Mouse (Mus musculus) urinary bladder, adult 18-20 months (tissue): Measurements from ENCODE around the gene Dnajb2.

Experiments used
- DNase-seq, 2 experiments: peaks; one replicate each; pipeline ENCODE4 v3.0.0; 2022; ENCODE audit warnings: low spot score in 2 of 2, mixed read lengths in 2 of 2

Dnajb2 gene

GRCm38 (mm10) chr1:75236117-75237050 lies at the start of gene Dnajb2:
Dnajb2 (plus strand) TSS chr1:75236406.
- peak; percentile 83 to 87 for DNase-seq

GRCm38 (mm10) chr1:75187126-75187525 lies 49.1 kb upstream of the Dnajb2 start:
- no peak for DNase-seq

GRCm38 (mm10) chr1:75187914-75188483 lies 48.2 kb upstream of the Dnajb2 start:
- no peak for DNase-seq

GRCm38 (mm10) chr1:75190577-75190976 lies 45.6 kb upstream of the Dnajb2 start:
- DNase-seq, result no peak

- no peak for DNase-seq
Observed at GRCm38 (mm10) chr1:75191258-75191621, 45.0 kb upstream of the Dnajb2 start.

- peak; percentile 86 to 96 for DNase-seq
Observed at GRCm38 (mm10) chr1:75191622-75192402, 44.4 kb upstream of the Dnajb2 start, which contains the start of the genes Ankzf1 and Atg9a. Ankzf1 (plus strand) TSS chr1:75192151. Atg9a (minus strand) TSS chr1:75192196.

- DNase-seq, result peak in 1 of 2 experiments; percentile 33
Observed at GRCm38 (mm10) chr1:75192452-75192851, 43.8 kb upstream of the Dnajb2 start.

- no peak for DNase-seq
Observed at GRCm38 (mm10) chr1:75201236-75201635, 35.0 kb upstream of the Dnajb2 start.

GRCm38 (mm10) chr1:75208967-75209678 lies 27.1 kb upstream of the Dnajb2 start:
- no peak for DNase-seq

- peak; percentile 92 to 96 for DNase-seq
Observed at GRCm38 (mm10) chr1:75210136-75211087, 25.8 kb upstream of the Dnajb2 start, which contains the start of the genes Glb1l and Stk16. Glb1l (minus strand) TSS chr1:75210813. Stk16 (plus strand) TSS chr1:75210838.

GRCm38 (mm10) chr1:75211141-75211708 lies 25.0 kb upstream of the Dnajb2 start:
- DNase-seq, result no peak

- no peak for DNase-seq
Observed at GRCm38 (mm10) chr1:75212542-75212941, 23.7 kb upstream of the Dnajb2 start.

- DNase-seq, result no peak
Observed at GRCm38 (mm10) chr1:75213096-75213495, 23.1 kb upstream of the Dnajb2 start.

GRCm38 (mm10) chr1:75214442-75214841 lies 21.8 kb upstream of the Dnajb2 start:
- no peak for DNase-seq

GRCm38 (mm10) chr1:75214886-75215285 lies 21.3 kb upstream of the Dnajb2 start:
- DNase-seq, result no peak

- no peak for DNase-seq
Observed at GRCm38 (mm10) chr1:75215785-75216184, 20.4 kb upstream of the Dnajb2 start.

GRCm38 (mm10) chr1:75216797-75217585 lies 19.2 kb upstream of the Dnajb2 start:
- no peak for DNase-seq

GRCm38 (mm10) chr1:75217893-75218226 lies 18.3 kb upstream of the Dnajb2 start:
- DNase-seq, result no peak
